Comparison of ENCODE assay signal across 23 mouse cellular contexts in the genomic region with DNA sequence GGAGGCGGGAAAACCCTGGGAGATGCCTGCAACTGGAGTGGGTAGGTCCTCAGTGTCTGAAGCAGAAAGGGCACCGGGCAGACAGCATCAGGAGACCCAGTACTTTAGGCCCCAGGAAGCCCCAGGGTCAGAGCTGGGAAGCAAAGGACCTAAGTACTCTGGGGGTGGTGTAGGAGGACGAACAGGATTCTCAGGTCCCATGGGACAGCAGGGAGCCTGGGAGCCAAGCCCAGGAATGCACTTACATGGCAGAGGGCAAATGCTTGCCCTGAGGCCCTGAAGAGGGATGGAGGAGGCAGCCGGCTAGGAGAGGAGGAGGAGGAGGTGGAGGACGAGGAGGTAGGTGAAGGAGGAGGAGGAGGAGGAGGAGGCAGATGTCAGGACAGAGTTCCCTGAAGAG. TPM values are rescaled to one million over a fixed set of nuclear protein-coding genes. Genes with fewer than 3 reads are reported as not detected.
DNase-seq lines count a peak whose midpoint lies in the region; ATAC-seq lines count a peak whose summit lies in the region.
"Had no signal": no experiment of that assay in that cellular context is flagged by ENCODE, and none has a peak within 500 bp of the region (broad histone marks: within the 10 kb centered on the region; RNA-seq: fewer than 3 reads in every experiment).

No protein-coding gene starts in this region.

- H3K4me3 ChIP-seq in heart, embryonic 10.5 days: no peak overlapping the region
- 0 out of 2 replicates have a peak overlapping the region, but pooled peaks have one; percentile 14 for H3K4me3 ChIP-seq in midbrain, embryonic 10.5 days
- H3K4me3 ChIP-seq in midbrain, embryonic 16.5 days (ENCODE audit: low read depth, low read length): no peak overlapping the region
- no peak overlapping the region for H3K4me3 ChIP-seq in limb, embryonic 12.5 days (replicated peaks)
- H3K4me3 ChIP-seq: embryonic facial prominence, embryonic 12.5 days; forebrain, embryonic 12.5 days; heart, embryonic 15.5 days; hindbrain, embryonic 15.5 days; limb, embryonic 13.5 days; liver, embryonic 12.5 days had no signal

- ATAC-seq in midbrain, embryonic 16.5 days: no peak
- no peak for ATAC-seq in limb, embryonic 12.5 days (ENCODE audit: insufficient number of reproducible peaks, insufficient read depth, low FRiP score, low TSS enrichment, low read depth)
- ATAC-seq in megakaryocyte-erythroid progenitor cell, adult 5-6 weeks (replicated peaks; ENCODE audit: low FRiP score, low TSS enrichment, poor library complexity, severe bottlenecking): no peak
- ATAC-seq: intestine, embryonic 16.5 days; liver, embryonic 12.5 days had no signal

- no peaks in the 10 kb centered on the region for H3K9me3 ChIP-seq in heart, embryonic 10.5 days
- no peaks in the 10 kb centered on the region for H3K9me3 ChIP-seq in midbrain, embryonic 10.5 days (replicated peaks)
- H3K9me3 ChIP-seq in midbrain, embryonic 16.5 days (replicated peaks; ENCODE audit: control insufficient read depth, low read length, poor library complexity, severe bottlenecking): no peaks in the 10 kb centered on the region
- H3K9me3 ChIP-seq in limb, embryonic 12.5 days: no peaks in the 10 kb centered on the region
- H3K9me3 ChIP-seq: embryonic facial prominence, embryonic 12.5 days; forebrain, embryonic 12.5 days; heart, embryonic 15.5 days; hindbrain, embryonic 15.5 days; limb, embryonic 13.5 days; liver, embryonic 12.5 days had no signal

- H3K27ac ChIP-seq in heart, embryonic 10.5 days: peak overlapping the region; percentile 7; the same call in 1 of the 2 replicates
- H3K27ac ChIP-seq in midbrain, embryonic 10.5 days (replicated peaks): peak overlapping the region; percentile 78
- H3K27ac ChIP-seq in midbrain, embryonic 16.5 days (ENCODE audit: low read length): no peak overlapping the region
- no peak overlapping the region for H3K27ac ChIP-seq in limb, embryonic 12.5 days
- H3K27ac ChIP-seq: embryonic facial prominence, embryonic 12.5 days; forebrain, embryonic 12.5 days; heart, embryonic 15.5 days; hindbrain, embryonic 15.5 days; limb, embryonic 13.5 days; liver, embryonic 12.5 days had no signal

- H3K36me3 ChIP-seq in heart, embryonic 10.5 days: no peaks in the 10 kb centered on the region
- no peaks in the 10 kb centered on the region for H3K36me3 ChIP-seq in midbrain, embryonic 10.5 days
- H3K36me3 ChIP-seq in midbrain, embryonic 16.5 days (ENCODE audit: control insufficient read depth, insufficient read depth, low read length): no peaks in the 10 kb centered on the region
- no peaks in the 10 kb centered on the region for H3K36me3 ChIP-seq in limb, embryonic 12.5 days
- H3K36me3 ChIP-seq: embryonic facial prominence, embryonic 12.5 days; forebrain, embryonic 12.5 days; heart, embryonic 15.5 days; hindbrain, embryonic 15.5 days; limb, embryonic 13.5 days; liver, embryonic 12.5 days had no signal

- peaks cover 47% of the 10 kb centered on the region for H3K4me1 ChIP-seq in heart, embryonic 10.5 days
- peaks cover 65% of the 10 kb centered on the region for H3K4me1 ChIP-seq in midbrain, embryonic 10.5 days
- H3K4me1 ChIP-seq in midbrain, embryonic 16.5 days (ENCODE audit: control insufficient read depth, insufficient read depth, low read length): peaks cover 11% of the 10 kb centered on the region; the same call in 1 of the 2 replicates
- H3K4me1 ChIP-seq in limb, embryonic 12.5 days (replicated peaks): peaks cover 16% of the 10 kb centered on the region

- intact Hi-C loops in heart, postnatal 14 days (cut with DNase I): no loop called here

- WGBS in heart, embryonic 10.5 days: 23% methylated on average over 5 of the region's 5 CpGs
- 22% methylated on average over 5 of the region's 5 CpGs for WGBS in midbrain, embryonic 10.5 days
- WGBS in midbrain, embryonic 16.5 days: 26% methylated on average over 5 of the region's 5 CpGs
- 19% methylated on average over 5 of the region's 5 CpGs for WGBS in limb, embryonic 12.5 days

- peaks cover 86% of the 10 kb centered on the region for H3K27me3 ChIP-seq in heart, embryonic 10.5 days (ENCODE audit: insufficient read depth, poor library complexity, severe bottlenecking)
- H3K27me3 ChIP-seq in midbrain, embryonic 10.5 days (ENCODE audit: low read depth, poor library complexity, severe bottlenecking): peaks cover 76% of the 10 kb centered on the region
- no peaks in the 10 kb centered on the region for H3K27me3 ChIP-seq in midbrain, embryonic 16.5 days (ENCODE audit: control insufficient read depth, insufficient read depth, low read depth, low read length)
- peaks cover 58% of the 10 kb centered on the region for H3K27me3 ChIP-seq in limb, embryonic 12.5 days
- H3K27me3 ChIP-seq: hindbrain, embryonic 15.5 days had no signal

- DNase-seq in heart, embryonic 10.5 days (ENCODE audit: low spot score): no peak
- DNase-seq in heart, postnatal 14 days: no peak
- DNase-seq in midbrain, embryonic 10.5 days (ENCODE audit: low spot score): no peak
- DNase-seq in NIH3T3 (ENCODE audit: low read depth): peak; percentile 70
- DNase-seq in urinary bladder, adult 2 months (ENCODE audit: low spot score): no peak
- DNase-seq: adrenal gland, postnatal 36 days; B cell, adult 2 months; cerebellum, adult 9-10 months; gastrocnemius, postnatal 36 days; heart, postnatal 4 days; kidney, adult 9 months; lung, adult 18-20 months; thymus, postnatal 14 days had no signal

- H3K9ac ChIP-seq in midbrain, embryonic 16.5 days (ENCODE audit: low read depth, low read length): no peak overlapping the region
- H3K9ac ChIP-seq in limb, embryonic 12.5 days (replicated peaks): 0 out of 2 replicates have a peak overlapping the region, but pooled peaks have one; percentile 18
- H3K9ac ChIP-seq: embryonic facial prominence, embryonic 12.5 days; forebrain, embryonic 12.5 days; heart, embryonic 15.5 days; hindbrain, embryonic 15.5 days; limb, embryonic 13.5 days; liver, embryonic 12.5 days had no signal

- H3K4me2 ChIP-seq in midbrain, embryonic 16.5 days (ENCODE audit: low read length): no peak overlapping the region
- no peak overlapping the region for H3K4me2 ChIP-seq in limb, embryonic 12.5 days
- H3K4me2 ChIP-seq: embryonic facial prominence, embryonic 12.5 days; forebrain, embryonic 12.5 days; heart, embryonic 15.5 days; hindbrain, embryonic 15.5 days; limb, embryonic 13.5 days; liver, embryonic 12.5 days had no signal

RNA-seq across cellular contexts. Expression of a gene that starts 12.3 kb away (rescaled TPM):
- 20.1 and 21.9 TPM in 2 replicates for polyA plus RNA-seq in heart, embryonic 10.5 days (2016; fragmentation: Nextera tagmentation; extraction: Ambion mirVana)
- 10 to 100 TPM; 11.4 to 12.0 TPM for total RNA-seq in heart, postnatal 14 days (2021)
- polyA plus RNA-seq in midbrain, embryonic 10.5 days (2016; fragmentation: Nextera tagmentation; extraction: Ambion mirVana): 30.5 and 35.5 TPM in 2 replicates
- polyA plus RNA-seq in midbrain, embryonic 16.5 days (2015; fragmentation: Nextera tagmentation; extraction: Ambion mirVana): 15.4 and 16.8 TPM in 2 replicates
- 13.7 and 17.8 TPM in 2 replicates for polyA plus RNA-seq in limb, embryonic 12.5 days (2016; fragmentation: Nextera tagmentation; extraction: Ambion mirVana)
- polyA plus RNA-seq in urinary bladder, adult 2 months (2012; rRNA removed): 7.7 and 13.9 TPM in 2 replicates
- total RNA-seq in megakaryocyte-erythroid progenitor cell, adult 5-6 weeks (2014; fragmentation: Nextera tagmentation): 15.5 and 16.1 TPM in 2 replicates
- 2.4 and 4.8 TPM in 2 replicates for total RNA-seq in megakaryocyte-erythroid progenitor cell, adult 5-6 weeks (2017)

RNA-seq across cellular contexts. Expression of a gene that starts 18.2 kb away (rescaled TPM):
- 0.47 and 2.3 TPM in 2 replicates for polyA plus RNA-seq in heart, embryonic 10.5 days (2016; fragmentation: Nextera tagmentation; extraction: Ambion mirVana)
- under 1 TPM; 0.07 to 0.12 TPM for total RNA-seq in heart, postnatal 14 days (2021)
- polyA plus RNA-seq in midbrain, embryonic 10.5 days (2016; fragmentation: Nextera tagmentation; extraction: Ambion mirVana): 0.71 and 2.0 TPM in 2 replicates
- polyA plus RNA-seq in midbrain, embryonic 16.5 days (2015; fragmentation: Nextera tagmentation; extraction: Ambion mirVana): 0.26 and 0.35 TPM in 2 replicates
- 6.5 and 7.7 TPM in 2 replicates for polyA plus RNA-seq in limb, embryonic 12.5 days (2016; fragmentation: Nextera tagmentation; extraction: Ambion mirVana)
- 6.7 and 7.6 TPM in 2 replicates for polyA plus RNA-seq in urinary bladder, adult 2 months (2012; rRNA removed)
- total RNA-seq in megakaryocyte-erythroid progenitor cell, adult 5-6 weeks (2014; fragmentation: Nextera tagmentation): 0.28 TPM in 1 of 2 replicates, not detected in the other
- 0.38 TPM in 1 of 2 replicates, not detected in the other for total RNA-seq in megakaryocyte-erythroid progenitor cell, adult 5-6 weeks (2017)
- total RNA-seq: gastrocnemius, postnatal 36 days; heart, postnatal 4 days had no signal
- polyA plus RNA-seq: intestine, embryonic 16.5 days had no signal

RNA-seq across cellular contexts. Expression of a gene that starts 34.7 kb away (rescaled TPM):
- 21.3 and 30.0 TPM in 2 replicates for polyA plus RNA-seq in heart, embryonic 10.5 days (2016; fragmentation: Nextera tagmentation; extraction: Ambion mirVana)
- 10 to 100 TPM; 10.2 to 11.6 TPM for total RNA-seq in heart, postnatal 14 days (2021)
- polyA plus RNA-seq in midbrain, embryonic 10.5 days (2016; fragmentation: Nextera tagmentation; extraction: Ambion mirVana): 39.5 and 42.2 TPM in 2 replicates
- 13.7 and 16.7 TPM in 2 replicates for polyA plus RNA-seq in midbrain, embryonic 16.5 days (2015; fragmentation: Nextera tagmentation; extraction: Ambion mirVana)
- 32.4 and 35.1 TPM in 2 replicates for polyA plus RNA-seq in limb, embryonic 12.5 days (2016; fragmentation: Nextera tagmentation; extraction: Ambion mirVana)
- 10.3 and 12.5 TPM in 2 replicates for polyA plus RNA-seq in urinary bladder, adult 2 months (2012; rRNA removed)
- total RNA-seq in megakaryocyte-erythroid progenitor cell, adult 5-6 weeks (2014; fragmentation: Nextera tagmentation): 12.4 and 17.7 TPM in 2 replicates
- total RNA-seq in megakaryocyte-erythroid progenitor cell, adult 5-6 weeks (2017): 26.1 and 32.6 TPM in 2 replicates

RNA-seq across cellular contexts. Expression of a gene that starts 46.2 kb away (rescaled TPM):
- 0.28 and 0.35 TPM in 2 replicates for polyA plus RNA-seq in heart, embryonic 10.5 days (2016; fragmentation: Nextera tagmentation; extraction: Ambion mirVana)
- total RNA-seq in heart, postnatal 14 days (2021): under 1 TPM; 0.27 to 0.69 TPM
- polyA plus RNA-seq in midbrain, embryonic 10.5 days (2016; fragmentation: Nextera tagmentation; extraction: Ambion mirVana): 3.0 and 3.1 TPM in 2 replicates
- 3.4 and 4.0 TPM in 2 replicates for polyA plus RNA-seq in midbrain, embryonic 16.5 days (2015; fragmentation: Nextera tagmentation; extraction: Ambion mirVana)
- polyA plus RNA-seq in limb, embryonic 12.5 days (2016; fragmentation: Nextera tagmentation; extraction: Ambion mirVana): 1.0 TPM in 2 replicates
- 0.21 and 0.52 TPM in 2 replicates for polyA plus RNA-seq in urinary bladder, adult 2 months (2012; rRNA removed)
- 1.7 TPM in 1 of 2 replicates, not detected in the other for total RNA-seq in megakaryocyte-erythroid progenitor cell, adult 5-6 weeks (2014; fragmentation: Nextera tagmentation)
- total RNA-seq in megakaryocyte-erythroid progenitor cell, adult 5-6 weeks (2017): 0.11 TPM in 1 of 2 replicates, not detected in the other

RNA-seq across cellular contexts. Expression of a gene that starts 46.3 kb away (rescaled TPM):
- 82.7 and 93.1 TPM in 2 replicates for polyA plus RNA-seq in heart, embryonic 10.5 days (2016; fragmentation: Nextera tagmentation; extraction: Ambion mirVana)
- 10 to 100 TPM; 79.9 to 88.0 TPM for total RNA-seq in heart, postnatal 14 days (2021)
- 81.1 and 82.9 TPM in 2 replicates for polyA plus RNA-seq in midbrain, embryonic 10.5 days (2016; fragmentation: Nextera tagmentation; extraction: Ambion mirVana)
- 58.9 and 59.1 TPM in 2 replicates for polyA plus RNA-seq in midbrain, embryonic 16.5 days (2015; fragmentation: Nextera tagmentation; extraction: Ambion mirVana)
- 80.0 and 80.5 TPM in 2 replicates for polyA plus RNA-seq in limb, embryonic 12.5 days (2016; fragmentation: Nextera tagmentation; extraction: Ambion mirVana)
- 60.0 and 63.9 TPM in 2 replicates for polyA plus RNA-seq in urinary bladder, adult 2 months (2012; rRNA removed)
- 38.6 and 49.6 TPM in 2 replicates for total RNA-seq in megakaryocyte-erythroid progenitor cell, adult 5-6 weeks (2014; fragmentation: Nextera tagmentation)
- 23.6 and 24.8 TPM in 2 replicates for total RNA-seq in megakaryocyte-erythroid progenitor cell, adult 5-6 weeks (2017)

Comparison
In these comparisons a context has a peak if more than half of its experiments do, and no peak if none do; other contexts are left out.
1. H3K27ac ChIP-seq: peak in heart, embryonic 10.5 days (single experiment) and midbrain, embryonic 10.5 days (single experiment); none in midbrain, embryonic 16.5 days (single experiment) and limb, embryonic 12.5 days (single experiment).